Mouse (Mus musculus) midbrain, postnatal 0 days (tissue): Measurements from ENCODE around the gene Hopx. TPM values are rescaled to one million over a fixed set of nuclear protein-coding genes. Genes with fewer than 3 reads are reported as not detected.

ENCODE experiments used
- ATAC-seq: fragments of 200-750 bp; cut with Nextera tagmentation; 2 replicates; pipeline ENCODE4 v1.8.0; 2017; ENCODE audit warnings: moderate number of reproducible peaks, mild to moderate bottlenecking, moderate TSS enrichment, moderate library complexity; ENCODE audit not compliant: low FRiP score
- DNase-seq: peaks from one replicate; pipeline ENCODE4 v3.0.0-alpha.2; 2015; ENCODE audit warnings: low spot score
- H3K27ac ChIP-seq: fragments of 300-500 bp; sonication (generic); 2 replicates; pipeline ENCODE4 v1.5.1; 2014; ENCODE audit warnings: low read depth, mild to moderate bottlenecking, low read length, mixed read lengths
- H3K27me3 ChIP-seq: fragments of 300-500 bp; sonication (generic); 2 replicates; pipeline ENCODE4 v1.6.1; 2014; ENCODE audit warnings: low read length, control low read depth, mixed read lengths; ENCODE audit not compliant: insufficient read depth
- H3K36me3 ChIP-seq: fragments of 300-500 bp; sonication (generic); 2 replicates; pipeline ENCODE4 v1.6.1; 2014; ENCODE audit warnings: low read length, control low read depth, mixed read lengths; ENCODE audit not compliant: insufficient read depth
- H3K4me1 ChIP-seq: fragments of 300-500 bp; sonication (generic); 2 replicates; pipeline ENCODE4 v1.6.1; 2014; ENCODE audit warnings: mild to moderate bottlenecking, control low read depth, antibody characterized with exemption, low read length, mixed read lengths; ENCODE audit not compliant: insufficient read depth
- H3K4me2 ChIP-seq: fragments of 300-500 bp; sonication (generic); 2 replicates; pipeline ENCODE4 v1.6.1; 2014; ENCODE audit warnings: low read depth, mild to moderate bottlenecking, low read length, mixed read lengths; ENCODE audit not compliant: poor library complexity, severe bottlenecking
- H3K4me3 ChIP-seq: fragments of 300-500 bp; sonication (generic); 2 replicates; pipeline ENCODE4 v1.5.1; 2014; ENCODE audit warnings: low read depth, mild to moderate bottlenecking, low read length, moderate library complexity
- H3K9ac ChIP-seq: fragments of 300-500 bp; sonication (generic); replicated peaks from 2 replicates; pipeline ENCODE4 v1.6.1; 2014; ENCODE audit warnings: mild to moderate bottlenecking, low read length, moderate library complexity, mixed read lengths; ENCODE audit not compliant: poor library complexity, severe bottlenecking
- H3K9me3 ChIP-seq: fragments of 300-500 bp; sonication (generic); 2 replicates; pipeline ENCODE4 v1.6.1; 2016; ENCODE audit warnings: low read length, control low read depth
- CTCF ChIP-seq: IDR thresholded peaks from 2 replicates; pipeline ENCODE4 v1.5.1; 2016; ENCODE audit warnings: antibody characterized with exemption, mild to moderate bottlenecking
- WGBS: fragments of 180-500 bp; shearing (Covaris S2); extraction: QIAGEN DNeasy Blood & Tissue Kit; methylation state at CpG from one replicate; pipeline ENCODE4 v1.1.7; 2014; 5-methylcytosine and 5-hydroxymethylcytosine counted together
- polyA plus RNA-seq: library from polyadenylated mRNA; unstranded; fragments of >200 nt; fragmentation: Nextera tagmentation; extraction: Ambion mirVana; gene quantifications from 2 replicates; pipeline ENCODE4 v1.2.1, GENCODE M21; 2015
- total RNA-seq: library from RNA; depleted of rRNA; stranded (reverse); fragments of >200 nt; gene quantifications from 2 replicates; pipeline ENCODE4 v1.2.3, GENCODE M21; 2014; rRNA removed

The Hopx gene
- total and polyA plus RNA-seq, 2 experiments from 2014 or later: 1.8 to 20.8 TPM

GRCm38 (mm10) chr5:77038451-77038850 is 76.5 kb downstream of the Hopx start:
- no peaks in the 10 kb centered on the region for H3K27me3 ChIP-seq
- no peak overlapping the region for H3K4me2 ChIP-seq
- no peak overlapping the region for H3K27ac ChIP-seq
- no peak for TF ChIP-seq CTCF
- DNase-seq (no peak), ATAC-seq (no peak)
- WGBS: 92% methylated on average over 10 of the region's 10 CpGs
- H3K9ac ChIP-seq: no peak overlapping the region
- no peaks in the 10 kb centered on the region for H3K9me3 ChIP-seq
- no peaks in the 10 kb centered on the region for H3K36me3 ChIP-seq
- no peak overlapping the region for H3K4me3 ChIP-seq
- no peaks in the 10 kb centered on the region for H3K4me1 ChIP-seq

Other genes with a start within 250 kb of the Hopx start
- gene Aasdh, start 209.6 kb downstream of the Hopx start, total RNA-seq: 11.0 and 16.3 TPM in 2 replicates
- gene Aasdh, start 209.6 kb downstream of the Hopx start, polyA plus RNA-seq: 10.1 and 11.5 TPM in 2 replicates
- 96.6 and 116 TPM in 2 replicates for gene Paics, start 163.8 kb downstream of the Hopx start, total RNA-seq
- 137 and 144 TPM in 2 replicates for gene Paics, start 163.8 kb downstream of the Hopx start, polyA plus RNA-seq
- 10.7 and 14.0 TPM in 2 replicates for gene Ppat, start 163.5 kb downstream of the Hopx start, total RNA-seq
- gene Ppat, start 163.5 kb downstream of the Hopx start, polyA plus RNA-seq: 7.8 and 8.2 TPM in 2 replicates
- 69.8 and 80.3 TPM in 2 replicates for gene Srp72, start 140.4 kb downstream of the Hopx start, total RNA-seq
- 74.3 and 76.7 TPM in 2 replicates for gene Srp72, start 140.4 kb downstream of the Hopx start, polyA plus RNA-seq
- gene Arl9, start 111.1 kb downstream of the Hopx start, total RNA-seq: not detected in 2 replicates
- gene Arl9, start 111.1 kb downstream of the Hopx start, polyA plus RNA-seq: not detected in 2 replicates
- gene Thegl, start 99.1 kb downstream of the Hopx start, total RNA-seq: 0.38 TPM in 1 of 2 replicates, not detected in the other
- gene Thegl, start 99.1 kb downstream of the Hopx start, polyA plus RNA-seq: 0.52 and 1.0 TPM in 2 replicates
- not detected in 2 replicates for gene Spink2, start 96.3 kb upstream of the Hopx start, total RNA-seq
- gene Spink2, start 96.3 kb upstream of the Hopx start, polyA plus RNA-seq: 1.1 and 1.5 TPM in 2 replicates
- 6.5 and 7.1 TPM in 2 replicates for gene Rest, start 150.4 kb upstream of the Hopx start, total RNA-seq
- 2.8 TPM in 2 replicates for gene Rest, start 150.4 kb upstream of the Hopx start, polyA plus RNA-seq
- gene Noa1, start 195.0 kb upstream of the Hopx start, total RNA-seq: 11.6 and 18.0 TPM in 2 replicates
- 34.4 and 35.0 TPM in 2 replicates for gene Noa1, start 195.0 kb upstream of the Hopx start, polyA plus RNA-seq
- 70.2 and 71.3 TPM in 2 replicates for gene Polr2b, start 195.0 kb upstream of the Hopx start, total RNA-seq
- 52.0 TPM in 2 replicates for gene Polr2b, start 195.0 kb upstream of the Hopx start, polyA plus RNA-seq